Mouse (Mus musculus) ovary, postnatal 36 days (tissue): ENCODE measurements around the gene Adh7.

Source experiments
- DNase-seq: peaks from one replicate; pipeline ENCODE4 v3.0.0; 2022; ENCODE audit warnings: low spot score, mixed read lengths

Adh7 gene

DNA sequence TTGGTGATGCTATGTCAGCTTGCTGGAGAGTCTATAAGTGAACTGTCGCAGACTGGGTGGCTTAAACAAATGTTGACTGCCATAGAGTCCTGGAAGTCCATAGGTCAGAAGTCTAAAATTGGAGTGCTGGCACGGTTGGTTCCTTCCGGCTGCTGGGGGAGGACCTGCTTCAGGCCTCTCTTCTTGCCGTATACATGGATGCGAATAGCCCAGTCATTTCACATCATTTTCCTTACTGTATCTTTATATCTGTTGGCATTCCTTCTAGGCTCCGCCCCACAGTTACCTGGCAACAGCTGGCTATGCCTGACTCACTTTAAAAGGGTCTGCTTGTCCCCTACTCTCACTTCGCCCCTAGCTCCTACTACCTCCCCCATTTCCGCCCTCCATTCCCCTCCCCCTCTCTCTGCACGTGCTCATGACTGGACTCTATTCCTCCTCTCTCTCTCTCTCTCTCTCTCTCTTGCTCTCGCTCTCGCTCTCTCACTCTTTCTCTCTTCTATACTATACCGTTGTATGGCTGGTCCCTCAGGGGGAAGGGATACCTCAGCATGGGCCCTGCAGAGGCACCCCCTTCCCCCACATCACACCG, 6.9 kb downstream of the Adh7 start:
- no peak for DNase-seq

DNA sequence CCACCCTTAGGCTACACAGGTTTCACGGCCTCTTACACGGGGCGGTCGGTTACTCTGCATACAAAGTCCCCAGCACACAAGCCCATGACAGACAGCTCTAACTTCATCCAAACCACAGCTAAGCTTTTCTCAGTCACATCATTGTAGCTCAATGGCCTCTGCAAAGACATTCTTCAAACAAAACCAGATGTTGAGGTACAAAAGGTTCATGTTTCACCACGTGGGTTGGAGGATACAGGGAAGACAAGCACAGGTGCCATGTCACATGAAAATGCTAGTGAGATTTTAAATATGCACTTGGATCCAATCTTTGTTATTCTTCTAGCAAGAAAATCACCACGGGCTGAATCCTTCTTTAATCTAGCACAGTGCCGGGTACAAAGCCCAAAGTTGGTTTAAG, 7.8 kb downstream of the Adh7 start:
- no peak for DNase-seq

DNA sequence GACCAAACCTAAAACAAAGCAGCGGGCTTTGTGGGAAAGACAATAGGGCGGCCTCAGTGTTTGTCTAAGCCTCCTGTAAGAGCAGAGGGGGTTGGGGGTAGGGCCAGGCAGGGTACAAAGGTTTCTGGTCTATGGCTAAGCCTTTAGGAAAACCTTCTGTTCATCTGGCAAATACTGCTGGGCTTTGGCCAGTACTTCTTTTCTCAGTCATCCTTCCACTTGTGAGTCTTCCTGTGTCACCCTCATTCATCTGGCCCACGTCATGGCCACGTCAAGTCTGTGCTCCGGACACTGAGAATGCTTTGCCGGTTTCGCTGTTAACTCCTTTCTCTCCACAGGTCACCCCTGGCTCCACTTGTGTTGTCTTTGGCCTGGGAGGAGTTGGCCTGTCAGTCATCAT, 8.3 kb downstream of the Adh7 start:
- no peak for DNase-seq

DNA sequence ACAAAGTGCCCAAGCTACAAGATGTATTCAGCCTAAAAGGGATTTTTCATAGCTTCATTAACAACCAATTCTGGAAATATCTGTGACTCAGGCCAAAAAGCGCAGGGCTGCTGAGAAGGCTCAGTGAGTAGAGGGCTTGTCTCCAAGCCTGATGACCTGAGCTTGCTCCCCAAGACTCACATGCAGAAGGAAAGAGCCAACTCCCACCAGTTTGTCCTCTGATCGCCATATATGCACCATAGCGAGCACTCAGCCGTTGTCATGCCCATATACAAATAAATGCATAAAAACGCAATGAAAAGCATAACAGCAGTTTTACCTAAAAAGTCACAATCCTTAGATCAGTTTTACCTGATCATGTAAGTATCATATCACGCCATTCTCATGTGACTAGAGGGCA, 8.9 kb downstream of the Adh7 start:
- no peak for DNase-seq

DNA sequence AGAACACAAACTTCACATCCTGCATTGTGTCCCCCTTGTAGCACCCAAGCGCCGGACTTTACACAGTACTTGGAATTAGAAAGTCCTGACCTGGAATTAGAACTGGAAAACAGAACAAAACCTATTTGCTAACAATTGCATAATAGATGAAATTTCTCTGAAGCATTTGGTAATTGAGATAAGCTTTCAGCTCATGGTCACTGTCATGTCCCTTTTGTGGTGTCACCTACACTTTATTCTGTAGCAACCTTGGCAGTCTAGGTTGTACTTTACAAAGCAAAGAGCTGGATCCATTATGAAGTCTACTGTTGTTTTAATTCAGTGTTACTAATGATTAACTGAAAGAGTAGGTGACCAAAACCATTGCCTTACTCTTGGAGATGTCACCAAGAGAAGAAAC, 9.5 kb downstream of the Adh7 start:
- DNase-seq, result no peak

DNA sequence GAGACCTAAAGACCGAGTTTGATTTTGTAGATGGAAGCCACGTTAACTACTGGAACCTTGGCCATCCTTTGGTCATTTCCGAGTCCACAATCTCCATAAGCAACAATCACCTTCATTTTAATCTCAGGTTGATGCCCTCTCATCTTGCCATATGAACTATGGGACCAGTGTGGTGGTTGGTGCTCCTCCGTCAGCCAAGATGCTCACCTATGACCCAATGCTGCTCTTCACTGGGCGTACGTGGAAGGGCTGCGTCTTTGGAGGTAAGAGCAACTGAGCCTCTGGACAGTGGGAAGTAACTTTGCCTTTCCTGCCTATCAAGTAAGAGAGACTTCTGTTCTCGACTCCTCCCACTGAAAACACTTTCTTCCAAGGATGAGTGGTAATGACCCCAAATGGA, 10.2 kb downstream of the Adh7 start:
- no peak for DNase-seq

DNA sequence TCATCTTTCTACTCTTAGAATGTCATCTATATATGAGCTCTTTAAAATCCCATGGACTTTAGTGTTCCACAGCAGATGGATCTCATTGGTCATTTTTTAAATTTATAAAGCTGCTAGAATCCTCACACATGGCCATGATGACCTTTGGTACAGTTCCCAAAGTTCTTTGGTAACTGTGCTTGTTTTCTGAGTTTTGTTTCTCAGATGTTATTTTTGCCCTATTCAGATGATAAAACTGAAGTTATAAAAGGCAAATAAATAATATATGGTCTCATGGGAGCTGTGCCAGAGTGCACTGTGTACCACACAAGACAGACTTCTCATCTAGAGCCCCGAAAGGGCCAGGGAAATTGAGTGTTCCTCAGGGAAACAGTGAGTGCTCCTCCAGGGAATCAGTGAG, 11.9 kb downstream of the Adh7 start:
- no peak for DNase-seq

DNA sequence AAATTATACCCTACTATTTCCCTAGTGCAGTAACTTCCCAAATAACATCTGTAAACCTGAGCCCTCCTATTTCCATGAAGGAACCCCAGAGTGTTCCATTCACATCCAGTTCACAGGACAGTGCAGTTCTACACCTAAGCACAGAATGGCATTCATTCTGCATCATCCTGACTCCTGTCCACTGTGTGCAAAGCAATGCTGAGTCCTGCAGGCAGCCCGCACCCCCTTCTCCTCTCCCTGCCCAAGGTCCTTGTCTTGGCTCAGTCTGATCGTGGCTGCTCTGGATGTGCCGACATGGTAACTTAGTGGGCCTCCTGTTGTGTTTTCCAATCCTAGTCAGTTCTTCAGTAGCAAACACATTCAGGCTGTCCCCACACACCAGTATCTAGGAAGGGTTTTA, 12.7 kb downstream of the Adh7 start:
- DNase-seq, result no peak

DNA sequence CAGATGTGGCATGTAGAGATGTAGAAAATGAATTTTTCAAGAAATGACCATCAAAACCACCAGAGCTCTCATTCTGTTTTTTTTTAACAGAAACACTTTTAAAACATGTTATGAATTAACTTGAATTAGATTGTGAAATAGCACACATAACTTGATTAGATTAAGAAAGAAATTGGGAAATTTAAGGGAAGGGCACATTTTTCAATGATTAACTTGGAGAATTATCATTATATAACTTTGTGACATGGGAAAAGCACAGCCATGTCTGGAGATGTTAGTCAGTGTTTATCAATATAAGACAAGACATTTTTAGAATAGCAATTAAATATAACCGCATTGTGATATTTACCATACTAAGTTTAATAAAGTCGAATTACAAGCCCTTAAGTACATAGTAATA, 14.0 kb downstream of the Adh7 start:
- no peak for DNase-seq

DNA sequence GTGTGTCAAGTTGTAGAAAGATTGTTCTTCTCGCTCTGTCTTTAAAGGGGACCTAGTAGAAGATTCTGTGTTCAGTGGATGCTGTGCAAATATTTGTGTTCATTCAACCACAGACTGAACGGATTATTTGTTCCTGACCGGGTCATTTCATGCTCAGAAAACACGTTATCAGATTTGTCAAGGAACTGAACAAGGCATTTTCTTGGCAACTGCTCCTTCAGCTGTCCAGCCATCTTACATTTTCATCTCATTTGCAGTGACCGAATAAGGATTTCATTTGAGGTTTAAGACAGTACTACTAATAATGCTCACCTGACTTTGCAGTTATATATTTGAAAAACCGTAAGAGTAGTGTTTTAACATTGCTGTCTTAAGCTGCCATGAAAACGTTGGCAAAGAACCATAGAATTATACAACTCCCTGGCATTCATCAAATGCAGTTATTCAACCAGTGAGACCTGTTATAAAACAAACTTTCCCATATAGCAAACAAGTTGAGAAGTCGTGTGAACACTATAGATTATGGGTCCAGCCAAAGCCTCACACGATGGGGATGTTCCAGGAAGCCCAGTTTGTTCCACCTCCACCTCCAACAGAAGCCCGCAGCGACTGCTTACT, 19.1 kb downstream of the Adh7 start:
- DNase-seq, result no peak

DNA sequence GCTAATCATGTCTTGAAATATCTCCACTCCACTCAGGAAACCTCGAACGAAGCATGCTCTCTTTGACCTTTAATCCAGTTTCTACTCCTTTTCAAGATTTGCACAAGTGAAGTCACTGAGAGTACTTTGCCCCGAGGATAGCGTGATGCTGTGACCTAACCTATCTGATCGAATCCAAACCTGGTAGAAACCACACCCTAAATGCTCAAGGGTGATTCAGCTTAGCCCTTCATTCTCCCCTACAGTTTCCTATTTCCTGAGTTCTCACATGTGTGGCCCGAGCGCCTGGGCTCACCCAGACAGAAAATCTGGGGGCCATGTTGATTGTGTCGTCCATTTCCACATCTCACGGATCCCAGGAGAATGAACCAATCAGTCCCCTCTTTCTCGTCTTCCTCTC, 20.5 kb downstream of the Adh7 start:
- no peak for DNase-seq

DNA sequence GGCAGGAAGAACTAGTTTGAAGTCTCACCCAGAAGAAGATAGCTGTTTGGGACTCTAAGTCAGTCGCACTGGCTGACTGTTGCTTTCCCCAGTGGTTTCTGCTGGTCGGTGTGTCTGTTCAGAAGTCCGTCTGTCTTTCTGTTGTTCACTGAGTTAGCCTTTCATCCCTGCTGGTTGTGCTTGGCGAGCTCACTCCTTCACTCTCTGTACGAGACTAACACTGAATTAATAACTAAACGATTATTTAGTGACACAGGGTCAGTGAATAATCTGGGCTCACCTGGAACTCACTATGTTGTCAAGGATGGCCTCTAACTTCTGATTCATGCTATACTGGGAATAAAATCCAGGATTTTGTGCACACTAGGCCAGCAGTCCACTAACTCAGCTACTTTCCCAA, 21.9 kb downstream of the Adh7 start:
- no peak for DNase-seq

DNA sequence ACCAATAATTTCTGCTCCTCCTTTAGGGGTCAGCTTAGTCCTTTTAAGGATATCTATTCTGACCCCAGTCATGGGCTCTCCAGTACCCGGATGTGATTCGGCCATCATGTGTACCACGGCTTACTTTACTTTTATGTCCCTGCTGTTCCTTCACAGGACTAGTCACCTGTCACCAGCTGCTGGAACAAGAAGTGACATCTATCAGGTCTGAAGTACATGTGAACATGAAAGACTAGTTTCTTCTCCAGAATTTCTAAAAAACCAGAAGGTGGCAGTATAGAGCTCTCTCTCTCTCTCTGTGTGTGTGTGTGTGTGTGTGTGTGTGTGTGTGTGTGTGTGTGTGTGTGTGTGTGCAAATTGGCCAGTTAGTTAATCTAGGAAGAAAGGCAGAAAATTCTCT, 22.9 kb downstream of the Adh7 start:
- no peak for DNase-seq

DNA sequence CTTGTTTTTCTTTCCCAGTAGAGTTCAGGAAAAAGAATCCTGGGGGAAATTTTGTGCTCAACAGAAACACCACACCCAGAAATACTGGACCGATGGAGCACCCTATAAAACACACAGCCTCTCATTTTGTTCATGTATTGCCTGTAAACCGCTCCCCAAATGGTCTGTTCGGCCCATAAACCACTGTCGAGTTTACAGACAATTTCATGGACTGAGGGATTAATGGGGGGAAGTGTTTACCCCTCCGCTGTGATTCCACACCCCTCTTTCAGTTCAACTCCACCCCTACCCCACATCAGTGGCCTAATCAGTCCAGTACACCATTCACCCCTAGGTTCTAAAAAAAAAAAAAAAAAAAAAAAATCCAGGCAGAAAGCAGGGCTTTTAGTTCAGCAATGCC, 23.4 kb downstream of the Adh7 start:
- no peak for DNase-seq

DNA sequence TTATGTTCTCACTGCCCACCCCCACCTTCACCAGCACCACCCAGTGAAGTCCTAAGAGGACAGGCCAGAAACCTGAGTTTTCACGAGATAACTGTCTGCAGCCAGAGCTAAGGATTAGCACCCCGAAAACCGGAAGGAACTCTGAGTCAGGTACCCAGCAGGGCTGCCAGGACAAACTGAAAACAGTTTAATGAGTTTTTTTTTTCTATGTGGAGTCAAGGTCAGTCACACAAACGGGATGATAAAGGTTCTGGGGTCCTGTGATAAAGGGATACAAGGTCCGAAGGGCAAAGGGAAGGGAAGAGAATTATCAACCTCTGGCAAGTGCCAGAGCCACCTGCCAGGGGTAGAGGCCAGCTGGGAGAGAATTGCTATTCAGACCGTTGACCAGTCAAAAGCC, 23.8 kb downstream of the Adh7 start:
- no peak for DNase-seq

DNA sequence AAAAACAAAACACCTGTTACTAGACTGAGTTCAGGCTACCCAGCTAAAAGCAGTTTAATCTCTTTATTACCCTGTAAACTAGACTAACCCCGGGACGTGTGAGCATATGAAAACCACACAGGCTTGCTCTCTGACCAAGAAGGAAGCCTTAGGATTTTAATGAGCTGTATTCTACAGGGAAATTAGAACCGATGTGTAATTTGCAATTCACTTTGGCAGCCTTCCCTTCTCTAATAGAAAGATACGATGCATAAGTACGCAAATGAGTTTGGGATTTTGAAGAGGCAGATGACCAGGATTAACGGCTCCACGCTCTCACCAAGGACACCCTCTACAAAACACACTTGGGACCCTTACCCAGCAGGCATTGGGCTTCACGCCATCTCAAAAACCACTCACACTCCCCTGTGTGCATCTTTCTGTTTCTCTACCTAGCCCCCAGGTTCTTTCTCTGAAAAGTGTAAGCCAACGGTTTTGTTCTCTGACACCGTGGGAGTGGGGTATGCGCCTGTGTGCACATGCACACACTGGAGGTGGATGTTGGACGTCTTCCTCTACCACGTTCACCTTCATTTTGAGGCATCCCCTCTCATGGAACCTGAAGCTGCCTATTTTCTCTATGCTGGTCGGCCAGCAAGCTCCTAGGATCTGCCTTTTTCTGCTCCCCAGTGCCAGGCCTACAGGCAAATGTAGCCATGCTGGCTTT, 24.6 kb downstream of the Adh7 start:
- no peak for DNase-seq

DNA sequence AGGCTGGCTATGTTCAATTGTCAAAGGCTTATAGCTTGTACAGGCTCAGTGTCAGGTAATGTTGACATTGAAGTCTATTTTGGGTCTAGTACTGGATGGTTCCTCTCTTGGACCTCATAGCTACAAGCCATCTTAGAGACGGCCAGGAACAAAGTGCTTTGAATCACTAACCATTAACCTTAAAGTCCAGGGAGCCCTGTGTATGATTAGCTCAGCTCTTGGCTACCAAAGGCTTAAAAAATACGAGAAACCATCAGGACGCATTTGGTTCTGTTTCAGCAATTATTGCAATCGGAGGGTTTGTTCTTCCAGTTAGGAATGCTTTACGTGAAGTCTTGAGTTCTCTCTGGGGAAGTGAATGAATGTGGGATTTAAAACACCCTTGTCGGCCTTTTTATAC, 25.4 kb downstream of the Adh7 start:
- DNase-seq, result no peak

DNA sequence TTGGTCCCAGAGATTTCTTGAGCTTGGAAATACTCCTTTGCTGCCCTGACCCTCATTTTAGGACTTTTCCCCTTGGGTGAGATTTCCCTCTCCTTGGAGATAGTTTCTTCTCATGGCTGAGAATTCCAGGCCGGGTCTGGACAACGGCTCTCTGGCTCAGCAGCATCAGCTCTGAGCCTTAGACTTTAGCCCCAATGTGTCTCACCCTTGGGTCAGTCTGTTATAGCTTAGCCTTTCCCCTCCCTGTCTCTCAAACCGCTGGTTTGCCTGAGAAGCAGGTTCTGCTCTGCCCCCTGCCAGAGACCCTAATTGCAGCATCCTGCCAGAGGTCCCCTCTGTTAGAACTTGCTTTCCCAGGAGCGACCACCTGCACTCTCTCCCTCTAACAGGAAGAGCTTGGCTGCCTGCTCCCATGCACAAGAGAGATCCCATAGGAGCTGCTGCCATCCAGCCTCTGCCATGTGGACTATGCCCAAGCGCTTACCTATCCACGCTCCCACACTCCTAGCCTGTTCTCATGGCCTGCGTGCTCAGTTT, 26.8 kb downstream of the Adh7 start:
- DNase-seq, result no peak

DNA sequence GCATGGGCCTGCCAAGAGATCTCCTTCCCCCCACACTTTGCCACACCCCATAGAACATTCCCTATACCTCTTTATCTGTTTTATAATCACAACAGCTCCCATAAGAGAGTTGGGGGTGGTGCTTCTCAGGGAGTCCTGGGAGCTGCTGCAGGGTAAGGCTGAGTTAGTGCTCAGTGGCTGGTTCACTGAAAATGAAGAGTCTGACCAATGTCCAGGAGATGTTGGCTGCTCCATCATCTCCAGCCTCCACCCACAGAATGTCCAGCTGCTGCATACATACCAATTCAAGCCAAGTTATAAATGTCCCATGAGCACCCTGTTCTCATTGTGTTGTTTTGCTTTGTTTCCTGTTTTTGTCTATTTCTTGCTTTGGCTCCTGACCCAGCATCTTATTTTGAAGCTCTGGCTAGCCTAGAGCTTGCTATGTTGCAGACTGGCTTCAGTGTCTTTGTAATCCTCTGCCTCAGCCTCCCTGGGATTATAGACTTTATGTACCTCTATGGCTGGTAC, 29.0 kb downstream of the Adh7 start:
- DNase-seq, result no peak

DNA sequence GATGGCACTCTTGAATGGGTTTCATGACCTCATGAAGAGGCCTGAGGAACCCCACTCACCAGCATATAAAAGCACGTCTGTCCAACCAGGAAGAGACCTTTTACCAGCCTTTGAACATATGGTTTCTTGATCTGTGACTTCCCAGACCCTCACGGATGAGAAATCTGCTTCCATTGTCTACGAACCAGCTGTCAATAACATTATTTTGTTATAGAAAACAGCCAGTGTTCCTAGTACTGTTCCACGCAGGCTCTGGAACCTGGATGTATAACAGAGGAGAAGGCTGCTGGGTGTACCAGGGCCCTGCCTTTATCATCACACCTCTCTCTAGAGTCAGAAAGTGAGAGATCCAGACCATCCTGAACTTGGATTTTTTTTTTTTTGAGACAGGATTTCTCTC, 29.7 kb downstream of the Adh7 start:
- no peak for DNase-seq

DNA sequence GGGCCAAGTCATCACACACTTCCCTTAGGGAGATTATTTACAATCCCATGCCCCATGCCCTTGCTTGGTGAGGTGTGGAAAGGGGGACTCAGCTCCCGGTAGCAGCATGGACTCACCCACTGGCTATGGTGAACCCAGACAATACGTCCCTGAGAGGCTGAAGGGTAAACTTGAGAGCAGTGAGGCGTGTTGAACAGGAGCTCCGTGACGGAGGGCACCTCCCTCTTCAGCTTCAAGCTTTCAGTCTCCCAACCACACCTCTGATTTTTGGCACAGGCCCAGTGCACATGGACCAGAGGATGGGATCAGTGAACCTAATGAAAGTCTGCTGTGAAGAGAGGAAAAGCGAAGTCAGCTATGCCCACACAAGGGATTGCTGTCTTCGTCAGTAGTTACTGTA, 30.5 kb downstream of the Adh7 start:
- no peak for DNase-seq

DNA sequence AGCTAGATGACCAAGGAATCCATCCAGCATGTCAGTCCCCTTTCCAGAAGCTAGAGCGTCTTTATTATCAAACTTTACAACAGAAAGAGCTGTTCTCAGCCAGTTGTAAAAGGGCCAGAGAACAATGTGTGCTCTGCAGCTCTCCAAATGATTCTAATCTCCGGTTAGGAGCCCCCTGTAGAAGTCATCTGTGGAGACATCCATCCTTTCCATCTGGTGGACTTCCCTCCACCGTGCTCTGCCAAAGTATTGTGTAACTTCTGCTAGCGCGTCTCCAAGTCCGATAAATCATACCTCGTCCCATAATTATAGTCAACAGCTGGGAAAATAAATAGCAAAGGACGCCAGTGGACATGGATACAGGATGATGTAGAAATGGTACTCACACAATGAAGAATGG, 31.2 kb downstream of the Adh7 start:
- DNase-seq, result no peak

DNA sequence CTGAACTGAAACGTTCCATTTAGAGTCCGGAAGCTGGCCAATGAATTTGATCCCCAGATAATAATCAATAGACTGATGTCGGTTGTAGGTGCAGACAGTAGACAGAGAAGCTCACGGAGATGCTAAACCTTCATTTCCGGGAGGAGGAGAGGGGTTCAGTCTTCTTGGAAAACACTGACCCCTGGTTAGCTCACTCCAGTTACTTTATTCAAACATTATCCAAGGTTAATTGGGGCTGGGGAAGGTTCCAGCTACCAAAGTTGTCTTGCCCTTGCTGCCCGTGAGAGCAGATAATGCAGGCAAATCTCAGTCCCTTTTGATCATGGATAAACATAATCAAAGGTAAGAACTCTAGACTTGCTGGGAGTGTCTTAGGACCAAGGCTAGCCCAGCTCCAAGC, 33.6 kb downstream of the Adh7 start:
- DNase-seq, result no peak

DNA sequence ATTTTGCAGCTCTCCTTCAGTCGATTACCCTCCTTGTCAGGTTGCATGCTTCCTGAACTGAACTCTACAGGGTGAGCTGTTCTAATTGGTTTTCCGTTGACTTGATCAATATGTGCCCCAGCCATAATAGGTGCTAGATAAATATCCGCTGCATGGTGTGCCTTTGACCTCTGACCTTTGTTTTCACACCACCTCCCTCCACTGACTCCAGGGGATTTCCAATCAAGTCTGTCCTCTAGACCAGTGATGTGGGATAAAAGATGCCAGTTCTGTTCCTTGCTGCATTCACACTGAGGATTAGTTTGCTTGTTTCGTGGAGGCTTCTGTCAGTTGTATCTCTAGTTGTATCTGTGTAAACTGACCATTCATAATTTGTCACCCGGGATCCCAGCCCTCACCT, 36.6 kb downstream of the Adh7 start:
- DNase-seq, result no peak
